7 mouse cellular contexts compared by ENCODE assay signal in the genomic region with DNA sequence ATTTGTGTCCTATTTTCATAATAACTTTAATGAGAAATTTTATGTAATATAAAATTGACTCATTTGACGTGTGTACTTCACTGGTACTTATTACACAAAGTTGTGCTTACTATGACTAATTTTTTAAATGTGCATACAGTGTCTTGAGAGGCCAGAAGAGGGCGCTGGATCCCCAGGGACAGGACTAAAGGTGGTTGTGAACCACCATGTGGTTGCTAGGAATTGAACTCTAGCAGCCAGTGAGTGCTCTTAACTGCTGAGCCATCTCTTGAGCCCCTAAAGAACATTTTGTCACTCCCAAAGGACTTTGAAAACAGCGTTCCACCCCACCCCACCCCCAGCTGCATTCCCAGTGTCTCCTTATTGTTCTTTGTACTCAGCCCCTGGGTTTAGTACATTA.
A peak's percentile ranks its signal among the peaks of the same experiment; 100 is the strongest.
DNase-seq lines count a peak whose midpoint lies in the region; ATAC-seq and TF ChIP-seq lines count a peak whose summit lies in the region.

No protein-coding gene starts in this region.

- no peaks in the 10 kb centered on the region for H3K4me1 ChIP-seq in midbrain, embryonic 10.5 days
- H3K4me1 ChIP-seq in midbrain, embryonic 16.5 days (ENCODE audit: control insufficient read depth, insufficient read depth, low read length), result no peaks in the 10 kb centered on the region
- no peaks in the 10 kb centered on the region for H3K4me1 ChIP-seq in kidney, adult 2 months (ENCODE audit: control insufficient read depth, insufficient read depth, low read length)

- WGBS in midbrain, embryonic 10.5 days, result 33% methylated on average over 3 of the region's 3 CpGs
- 43% methylated on average over 3 of the region's 3 CpGs for WGBS in midbrain, embryonic 16.5 days
- 48% methylated on average over 3 of the region's 3 CpGs for WGBS in kidney, adult 2 months

- no peak overlapping the region for H3K4me2 ChIP-seq in midbrain, embryonic 16.5 days (ENCODE audit: low read length)

- H3K4me3 ChIP-seq in midbrain, embryonic 10.5 days, result no peak overlapping the region
- H3K4me3 ChIP-seq in midbrain, embryonic 16.5 days (ENCODE audit: low read depth, low read length), result no peak overlapping the region
- no peak overlapping the region for H3K4me3 ChIP-seq in kidney, adult 2 months (ENCODE audit: insufficient read depth, low read depth, low read length)

- H3K27ac ChIP-seq in midbrain, embryonic 10.5 days (replicated peaks), result no peak overlapping the region
- H3K27ac ChIP-seq in midbrain, embryonic 16.5 days (ENCODE audit: low read length), result no peak overlapping the region
- H3K27ac ChIP-seq in kidney, adult 2 months (ENCODE audit: insufficient read depth, low read depth, low read length), result no peak overlapping the region

- no peaks in the 10 kb centered on the region for H3K9me3 ChIP-seq in midbrain, embryonic 10.5 days (replicated peaks)
- H3K9me3 ChIP-seq in midbrain, embryonic 16.5 days (replicated peaks; ENCODE audit: control insufficient read depth, low read length, poor library complexity, severe bottlenecking), result no peaks in the 10 kb centered on the region

- peak; percentile 41 for DNase-seq in midbrain, embryonic 10.5 days (ENCODE audit: low spot score)
- peak; percentile 38 for DNase-seq in Muller cell, postnatal 12 days (ENCODE audit: inconsistent ontology term)
- DNase-seq in brain, adult 2 months (ENCODE audit: low read depth, low spot score), result peak; percentile 53
- DNase-seq in kidney, adult 2 months, result peak; percentile 84
- peak; percentile 41 to 69 for DNase-seq in natural killer cell, adult 2 months (ENCODE audit: low spot score in 2 of 2)

- H3K36me3 ChIP-seq in midbrain, embryonic 10.5 days, result peaks cover 10% of the 10 kb centered on the region; the same call in 1 of the 2 replicates
- H3K36me3 ChIP-seq in midbrain, embryonic 16.5 days (ENCODE audit: control insufficient read depth, insufficient read depth, low read length), result no peaks in the 10 kb centered on the region
- H3K36me3 ChIP-seq in kidney, adult 2 months (ENCODE audit: control insufficient read depth, insufficient read depth, low read length), result no peaks in the 10 kb centered on the region

- H3K27me3 ChIP-seq in midbrain, embryonic 10.5 days (ENCODE audit: low read depth, poor library complexity, severe bottlenecking), result no peaks in the 10 kb centered on the region
- no peaks in the 10 kb centered on the region for H3K27me3 ChIP-seq in midbrain, embryonic 16.5 days (ENCODE audit: control insufficient read depth, insufficient read depth, low read depth, low read length)
- no peaks in the 10 kb centered on the region for H3K27me3 ChIP-seq in kidney, adult 2 months (replicated peaks; ENCODE audit: control insufficient read depth, insufficient read depth, low read length)

- no peak for ATAC-seq in midbrain, embryonic 16.5 days
- no peak for ATAC-seq in erythroid progenitor cell, adult 5-6 weeks (replicated peaks; ENCODE audit: low FRiP score, poor library complexity, severe bottlenecking)

- no peak overlapping the region for H3K9ac ChIP-seq in midbrain, embryonic 16.5 days (ENCODE audit: low read depth, low read length)

- TF ChIP-seq CTCF in kidney, adult 2 months (conservative IDR thresholded peaks at IDR 0.05; ENCODE audit: insufficient read depth, insufficient read length, low read depth, low read length), result peak; percentile 84

- no peak for TF ChIP-seq POLR2A in kidney, adult 2 months (IDR thresholded peaks at IDR 0.05; ENCODE audit: low read depth, low read length)
